Mouse (Mus musculus) heart, postnatal 0 days (tissue): ENCODE measurements around the gene Bhmt2. TPM values are rescaled to one million over a fixed set of nuclear protein-coding genes. Genes with fewer than 3 reads are reported as not detected.

Source experiments
- ATAC-seq: fragments of 200-750 bp; cut with Nextera tagmentation; 2 replicates; pipeline ENCODE4 v1.8.0; 2017; ENCODE audit warnings: low read depth, moderate number of reproducible peaks, moderate library complexity; ENCODE audit not compliant: insufficient read depth
- DNase-seq: peaks from one replicate; pipeline ENCODE4 v3.0.0-alpha.2; 2016; ENCODE audit warnings: low spot score
- H3K27ac ChIP-seq: fragments of 300-500 bp; sonication (generic); 2 replicates; pipeline ENCODE4 v1.5.1; 2014; ENCODE audit warnings: low read depth, mild to moderate bottlenecking
- H3K27me3 ChIP-seq: fragments of 300-500 bp; sonication (generic); 2 replicates; pipeline ENCODE4 v1.6.1; 2014; ENCODE audit warnings: low read length, mixed read lengths; ENCODE audit not compliant: control insufficient read depth, insufficient read depth
- H3K36me3 ChIP-seq: fragments of 300-500 bp; sonication (generic); replicated peaks from 2 replicates; pipeline ENCODE4 v1.6.1; 2014; ENCODE audit warnings: low read length, mixed read lengths; ENCODE audit not compliant: control insufficient read depth, insufficient read depth
- H3K4me1 ChIP-seq: fragments of 300-500 bp; sonication (generic); 2 replicates; pipeline ENCODE4 v1.6.1; 2014; ENCODE audit warnings: antibody characterized with exemption; ENCODE audit not compliant: control insufficient read depth, insufficient read depth
- H3K4me2 ChIP-seq: fragments of 300-500 bp; sonication (generic); 2 replicates; pipeline ENCODE4 v1.6.1; 2014; ENCODE audit warnings: low read depth, mild to moderate bottlenecking, low read length, moderate library complexity
- H3K4me3 ChIP-seq: fragments of 300-500 bp; sonication (generic); 2 replicates; pipeline ENCODE4 v1.5.1; 2014; ENCODE audit warnings: low read depth, low read length
- H3K9ac ChIP-seq: fragments of 300-500 bp; sonication (generic); replicated peaks from 2 replicates; pipeline ENCODE4 v1.6.1; 2014; ENCODE audit warnings: low read depth, low read length, mixed read lengths
- H3K9me3 ChIP-seq: fragments of 300-500 bp; sonication (generic); replicated peaks from 2 replicates; pipeline ENCODE4 v1.6.1; 2016; ENCODE audit warnings: low read length; ENCODE audit not compliant: control insufficient read depth
- CTCF ChIP-seq: IDR thresholded peaks from 2 replicates; pipeline ENCODE4 v1.5.1; 2016; ENCODE audit warnings: antibody characterized with exemption, control low read depth, low read depth
- EP300 ChIP-seq: IDR thresholded peaks from 2 replicates; pipeline ENCODE4 v1.6.1; 2016; ENCODE audit warnings: antibody characterized with exemption, low read depth
- WGBS: fragments of 180-500 bp; shearing (Covaris S2); extraction: QIAGEN DNeasy Blood & Tissue Kit; methylation state at CpG from one replicate; pipeline ENCODE4 v1.1.7; 2014; 5-methylcytosine and 5-hydroxymethylcytosine counted together
- polyA plus RNA-seq: library from polyadenylated mRNA; unstranded; fragments of >200 nt; fragmentation: Nextera tagmentation; extraction: Ambion mirVana; gene quantifications from 2 replicates; pipeline ENCODE4 v1.2.1, GENCODE M21; 2015
- total RNA-seq: library from RNA; depleted of rRNA; stranded (reverse); fragments of >200 nt; gene quantifications from 2 replicates; pipeline ENCODE4 v1.2.3, GENCODE M21; 2014; ENCODE audit warnings: low replicate concordance

Bhmt2 gene
- total and polyA plus RNA-seq, 2 experiments from 2014 or later: not detected

GRCm38 (mm10) chr13:93712362-93712761, 38.3 kb upstream of the Bhmt2 start:
- no peaks in the 10 kb centered on the region for H3K4me1 ChIP-seq
- ATAC-seq (no peak), DNase-seq (no peak)
- no peaks in the 10 kb centered on the region for H3K27me3 ChIP-seq
- no peak overlapping the region for H3K27ac ChIP-seq
- no peaks in the 10 kb centered on the region for H3K9me3 ChIP-seq
- no peak overlapping the region for H3K4me2 ChIP-seq
- no peak overlapping the region for H3K9ac ChIP-seq
- H3K36me3 ChIP-seq: no peaks in the 10 kb centered on the region
- no peak overlapping the region for H3K4me3 ChIP-seq
- WGBS: 87% methylated on average over 4 of the region's 4 CpGs
- no peak for TF ChIP-seq CTCF
- no peak for TF ChIP-seq EP300

DNA sequence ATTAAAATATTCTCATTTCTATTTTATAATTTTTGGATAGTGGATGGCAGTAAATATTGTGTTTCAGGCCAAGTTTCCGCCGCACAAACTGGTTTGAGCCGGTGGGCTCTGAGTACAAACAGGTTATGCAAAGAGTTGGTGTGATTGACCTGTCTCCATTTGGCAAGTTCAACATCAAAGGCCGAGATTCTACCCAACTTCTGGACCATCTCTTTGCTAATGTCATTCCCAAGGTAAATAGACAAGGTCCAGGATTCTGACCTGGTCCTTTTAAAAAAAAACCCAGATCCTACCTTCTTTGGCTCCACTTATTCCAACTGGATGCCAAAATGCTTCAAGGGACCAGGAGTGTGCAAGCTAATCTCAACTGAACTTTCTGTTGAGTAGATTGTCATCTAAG, 37.1 kb upstream of the Bhmt2 start:
- Histone ChIP-seq H3K36me3 (no peaks in the 10 kb centered on the region), H3K27me3 (no peaks in the 10 kb centered on the region), H3K4me2 (no peak overlapping the region), H3K9ac (no peak overlapping the region), H3K4me1 (no peaks in the 10 kb centered on the region), H3K4me3 (no peak overlapping the region), H3K27ac (no peak overlapping the region), H3K9me3 (no peaks in the 10 kb centered on the region)
- no peak for DNase-seq
- no peak for TF ChIP-seq CTCF
- no peak for TF ChIP-seq EP300
- no peak for ATAC-seq
- WGBS: 83% methylated on average over 4 of the region's 4 CpGs

DNA sequence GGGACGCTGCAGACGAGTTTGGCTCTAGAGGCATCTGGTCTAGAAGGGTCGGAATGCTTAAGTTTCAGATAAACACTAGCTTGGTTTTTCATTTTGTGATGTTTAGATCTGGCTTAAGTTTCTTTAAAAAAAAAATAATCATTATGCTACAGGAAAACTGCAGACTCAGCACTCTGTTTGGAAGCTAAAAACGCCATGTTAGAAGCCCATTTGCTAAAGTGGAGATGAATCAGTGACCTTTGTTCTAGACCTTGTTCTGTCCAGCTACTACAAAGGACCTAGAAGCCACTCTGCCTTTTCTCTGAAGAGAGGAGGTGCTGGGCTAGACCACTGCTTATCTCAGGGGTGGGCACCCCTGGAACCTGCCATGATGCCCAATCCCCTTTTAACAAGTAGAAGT, 36.2 kb upstream of the Bhmt2 start:
- H3K9me3 ChIP-seq: no peaks in the 10 kb centered on the region
- TF ChIP-seq EP300 (no peak), CTCF (no peak)
- no peaks in the 10 kb centered on the region for H3K4me1 ChIP-seq
- H3K4me2 ChIP-seq: no peak overlapping the region
- H3K36me3 ChIP-seq: no peaks in the 10 kb centered on the region
- no peak overlapping the region for H3K9ac ChIP-seq
- ATAC-seq: no peak
- no peaks in the 10 kb centered on the region for H3K27me3 ChIP-seq
- no peak overlapping the region for H3K4me3 ChIP-seq
- 85% methylated on average over 4 of the region's 4 CpGs for WGBS
- H3K27ac ChIP-seq: no peak overlapping the region
- no peak for DNase-seq

DNA sequence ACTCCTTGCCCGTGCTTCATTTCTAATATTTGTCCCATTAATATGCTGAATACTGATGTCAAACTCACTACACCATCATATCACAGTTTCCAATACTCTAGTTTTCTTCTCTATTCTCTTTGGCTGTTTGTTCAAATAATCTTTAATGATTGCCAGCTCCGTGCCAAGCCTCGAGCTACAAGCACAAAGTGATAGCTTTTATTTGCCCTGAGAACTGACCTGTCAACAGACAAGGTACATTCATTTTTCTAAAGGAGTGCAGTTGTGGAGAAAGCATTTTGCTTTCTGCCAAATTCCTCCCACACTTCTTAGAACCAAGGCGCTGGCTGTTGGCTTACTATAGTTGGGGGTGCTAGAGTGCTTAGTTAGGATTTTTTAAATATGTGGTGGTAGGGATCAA, 33.2 kb upstream of the Bhmt2 start:
- DNase-seq: no peak
- 69% methylated on average over 4 of the region's 4 CpGs for WGBS
- H3K9ac ChIP-seq: no peak overlapping the region
- no peaks in the 10 kb centered on the region for H3K36me3 ChIP-seq
- no peak overlapping the region for H3K4me2 ChIP-seq
- ATAC-seq: no peak
- no peaks in the 10 kb centered on the region for H3K9me3 ChIP-seq
- no peak overlapping the region for H3K4me3 ChIP-seq
- no peaks in the 10 kb centered on the region for H3K4me1 ChIP-seq
- H3K27me3 ChIP-seq: no peaks in the 10 kb centered on the region
- no peak overlapping the region for H3K27ac ChIP-seq
- TF ChIP-seq CTCF (no peak), EP300 (no peak)

DNA sequence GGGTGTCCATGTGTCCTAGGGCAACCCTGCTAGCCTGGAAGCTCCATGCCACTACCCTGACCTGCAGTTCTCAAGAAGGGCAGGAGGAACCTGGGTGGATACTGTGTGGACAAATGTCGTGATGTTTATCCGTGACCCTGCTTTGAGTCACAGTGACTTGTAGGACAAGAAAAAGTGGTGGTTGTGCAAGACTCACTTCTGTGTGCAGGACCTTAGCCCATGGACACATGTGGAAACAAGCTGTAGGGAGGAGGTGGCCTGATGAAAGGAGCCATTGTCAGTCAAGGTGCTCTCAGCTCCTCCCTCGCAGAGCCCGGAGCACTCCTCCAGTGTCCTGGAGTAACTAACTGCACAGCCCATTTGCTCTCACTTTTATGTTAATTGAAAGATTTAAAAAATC, 31.6 kb upstream of the Bhmt2 start:
- Histone ChIP-seq H3K4me3 (no peak overlapping the region), H3K4me2 (no peak overlapping the region), H3K9ac (no peak overlapping the region), H3K27ac (no peak overlapping the region), H3K9me3 (no peaks in the 10 kb centered on the region), H3K4me1 (no peaks in the 10 kb centered on the region), H3K36me3 (no peaks in the 10 kb centered on the region), H3K27me3 (no peaks in the 10 kb centered on the region)
- DNase-seq (no peak), ATAC-seq (no peak)
- TF ChIP-seq CTCF (no peak), EP300 (no peak)
- 69% methylated on average over 4 of the region's 4 CpGs for WGBS

DNA sequence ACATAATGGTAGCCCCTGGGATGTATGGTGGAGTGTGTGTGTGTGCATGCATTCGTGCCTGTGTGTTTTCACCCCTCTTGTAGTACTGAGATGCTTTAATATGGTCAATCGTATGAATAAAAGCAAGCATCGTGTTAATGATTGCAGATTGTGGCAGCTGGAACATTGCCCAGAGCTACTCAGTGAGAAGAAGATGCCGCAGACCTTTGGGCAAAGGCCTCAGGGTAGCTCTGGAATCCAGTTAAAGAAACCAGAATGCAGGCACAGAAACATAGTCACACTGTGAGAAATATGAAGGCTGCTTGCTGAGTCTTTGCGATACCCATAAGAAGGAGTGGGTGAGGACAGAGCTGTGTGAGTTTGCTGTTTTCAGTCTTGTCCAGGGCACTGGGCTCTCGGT, 24.8 kb upstream of the Bhmt2 start:
- WGBS: 59% methylated on average over 6 of the region's 6 CpGs
- ATAC-seq: no peak

More for the DNA sequence above, 24.8 kb upstream of the Bhmt2 start:
- Histone ChIP-seq H3K9ac (no peak overlapping the region), H3K9me3 (no peaks in the 10 kb centered on the region), H3K36me3 (no peaks in the 10 kb centered on the region), H3K4me1 (no peaks in the 10 kb centered on the region), H3K4me2 (no peak overlapping the region), H3K27me3 (no peaks in the 10 kb centered on the region), H3K27ac (no peak overlapping the region), H3K4me3 (no peak overlapping the region)
- no peak for DNase-seq
- TF ChIP-seq CTCF (no peak), EP300 (no peak)
